Mouse (Mus musculus) G1E (cell line): ENCODE results near the gene Lrmda. TPM values are rescaled to one million over a fixed set of nuclear protein-coding genes. Genes with fewer than 3 reads are reported as not detected.

Experiments used
- ATAC-seq: 2 replicates; pipeline ENCODE4 v1.8.0; 2016; ENCODE audit warnings: mild to moderate bottlenecking; ENCODE audit not compliant: insufficient number of reproducible peaks, poor library complexity, low FRiP score, severe bottlenecking; ENCODE audit errors: extremely low read depth
- DNase-seq: peaks from one replicate; pipeline ENCODE4 v3.0.0; 2012; ENCODE audit warnings: low spot score
- H3K27me3 ChIP-seq: 2 replicates; pipeline ENCODE4 v1.6.1; 2012; ENCODE audit warnings: mild to moderate bottlenecking, low read length, inconsistent platforms; ENCODE audit not compliant: insufficient read depth
- H3K36me3 ChIP-seq: replicated peaks from 2 replicates; pipeline ENCODE3; 2012; ENCODE audit warnings: mild to moderate bottlenecking, inconsistent platforms
- H3K4me1 ChIP-seq: 2 replicates; pipeline ENCODE4 v1.6.1; 2012; ENCODE audit warnings: low read depth, low read length, inconsistent platforms, mixed read lengths; ENCODE audit not compliant: insufficient read depth
- H3K4me3 ChIP-seq: 2 replicates; pipeline ENCODE4 v1.5.1; 2012; ENCODE audit warnings: low read depth, mild to moderate bottlenecking, inconsistent platforms, low read length, moderate library complexity, mixed read lengths
- H3K9me3 ChIP-seq: replicated peaks from 2 replicates; pipeline ENCODE4 v1.6.1; 2012; ENCODE audit warnings: inconsistent platforms
- CTCF ChIP-seq: IDR thresholded peaks from 2 replicates; pipeline ENCODE4 v1.5.1; 2012; ENCODE audit warnings: low read depth, low read length, inconsistent platforms, mixed read lengths
- GATA1 ChIP-seq: IDR thresholded peaks from 2 replicates; pipeline ENCODE4 v1.6.1; 2012; ENCODE audit warnings: borderline replicate concordance, low read length, inconsistent platforms, mixed read lengths
- GATA2 ChIP-seq: IDR thresholded peaks from 2 replicates; pipeline ENCODE4 v1.6.1; 2012; ENCODE audit warnings: low read depth, low read length, inconsistent platforms, borderline replicate concordance
- POLR2AphosphoS5 ChIP-seq: IDR thresholded peaks from 2 replicates; pipeline ENCODE4 v1.6.1; 2012; ENCODE audit warnings: low read depth, low read length, inconsistent platforms; ENCODE audit not compliant: insufficient replicate concordance
- TAL1 ChIP-seq: conservative IDR thresholded peaks from 2 replicates; pipeline ENCODE4 v1.6.1; 2012; ENCODE audit warnings: low read depth, low read length, inconsistent platforms, mixed read lengths
- polyA plus RNA-seq: library from polyadenylated mRNA; stranded (reverse); fragments of >175 nt; gene quantifications from 2 replicates; pipeline ENCODE4 v1.2.3, GENCODE M21; 2012
- total RNA-seq, 2 experiments: library from RNA; stranded (forward) in 1 of 2; stranded (reverse) in 1 of 2; fragments of 200-1000 nt in 1 of 2; fragments of >200 nt in 1 of 2; fragmentation: Nextera tagmentation in 1 of 2; gene quantifications; 2 replicates each; pipeline ENCODE4 v1.2.3; 2014 to 2017

Lrmda gene
- total and polyA plus RNA-seq, 3 experiments: not detected

DNA sequence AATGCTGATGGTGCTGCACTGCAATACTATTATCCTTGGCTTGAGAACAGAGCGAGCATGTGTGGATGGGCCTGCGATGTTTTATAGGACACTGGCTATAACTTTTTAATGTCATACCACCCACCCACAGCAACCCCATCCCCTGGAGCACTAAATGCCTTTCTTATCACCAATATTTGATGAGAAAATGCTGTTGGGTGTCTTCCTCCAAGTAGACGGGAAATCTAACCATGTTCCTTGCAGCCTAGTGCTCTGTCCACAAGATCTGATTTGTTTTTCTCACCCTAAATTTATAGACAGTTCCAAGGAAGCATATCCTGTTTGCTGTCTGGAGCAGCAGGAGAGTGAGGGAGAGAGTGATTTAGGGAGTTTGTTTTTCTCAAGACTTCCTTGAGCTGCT, 738.0 kb downstream of the Lrmda start:
- TF ChIP-seq GATA2: no peak
- TF ChIP-seq TAL1: no peak
- TF ChIP-seq GATA1: no peak
- TF ChIP-seq CTCF: no peak
- TF ChIP-seq POLR2AphosphoS5: no peak
- Histone ChIP-seq H3K9me3 (peaks cover 2% of the 10 kb centered on the region; the same call in 1 of the 2 replicates), H3K36me3 (no peaks in the 10 kb centered on the region), H3K27me3 (no peaks in the 10 kb centered on the region), H3K4me1 (no peaks in the 10 kb centered on the region), H3K4me3 (no peak overlapping the region)
- no peak for ATAC-seq
- DNase-seq: no peak

DNA sequence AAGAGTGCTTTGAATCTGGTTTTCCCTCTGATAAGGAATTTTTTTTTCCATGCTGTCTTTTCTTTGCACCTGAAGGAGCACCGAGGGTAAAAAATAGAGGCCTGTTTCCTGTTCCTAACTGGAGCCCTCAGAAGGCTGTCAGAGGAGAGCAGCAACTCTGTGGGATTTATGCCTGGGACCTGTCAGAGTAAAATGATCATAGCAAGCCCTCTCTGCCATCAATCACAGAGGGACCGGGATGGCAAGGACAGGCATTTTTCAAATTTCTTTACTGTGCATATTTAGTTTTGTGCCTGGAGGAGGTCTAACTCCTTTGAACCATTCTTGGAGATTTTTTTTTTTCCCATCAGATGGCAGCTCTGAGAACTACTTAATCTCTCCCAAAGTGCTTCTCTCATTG, 739.7 kb downstream of the Lrmda start:
- no peaks in the 10 kb centered on the region for H3K36me3 ChIP-seq
- peaks cover 4% of the 10 kb centered on the region; the same call in 1 of the 2 replicates for H3K9me3 ChIP-seq
- TF ChIP-seq TAL1: no peak
- no peak for TF ChIP-seq GATA1
- no peak for TF ChIP-seq CTCF
- no peak for TF ChIP-seq GATA2
- no peak overlapping the region for H3K4me3 ChIP-seq
- H3K4me1 ChIP-seq: no peaks in the 10 kb centered on the region
- ATAC-seq (no peak), DNase-seq (no peak)
- no peaks in the 10 kb centered on the region for H3K27me3 ChIP-seq

DNA sequence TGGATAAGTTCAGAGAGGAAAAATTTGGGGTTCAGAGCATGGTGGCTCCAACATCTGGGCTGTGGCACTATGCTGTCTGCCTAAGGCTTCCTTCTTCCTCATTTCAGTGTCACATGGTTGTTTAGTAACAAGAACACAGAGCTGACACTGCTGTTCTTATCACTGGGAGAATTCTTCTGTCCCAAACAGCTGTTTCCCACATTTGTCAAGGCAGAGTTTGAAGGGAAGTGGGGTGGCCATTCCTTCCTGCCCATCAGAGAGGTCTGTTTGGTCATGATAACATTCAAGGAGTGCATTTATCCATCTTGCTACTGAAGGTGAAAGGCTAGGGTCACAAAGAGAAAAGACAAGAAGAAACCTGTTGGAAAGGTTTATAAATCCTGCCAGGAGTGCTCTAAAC, 740.2 kb downstream of the Lrmda start:
- peaks cover 4% of the 10 kb centered on the region; the same call in 1 of the 2 replicates for H3K9me3 ChIP-seq
- no peak for TF ChIP-seq POLR2AphosphoS5
- TF ChIP-seq TAL1: no peak
- TF ChIP-seq GATA1: no peak
- no peak for TF ChIP-seq CTCF
- no peak for TF ChIP-seq GATA2
- ATAC-seq (no peak), DNase-seq (no peak)
- no peaks in the 10 kb centered on the region for H3K27me3 ChIP-seq
- H3K4me3 ChIP-seq: no peak overlapping the region
- no peaks in the 10 kb centered on the region for H3K4me1 ChIP-seq
- no peaks in the 10 kb centered on the region for H3K36me3 ChIP-seq

DNA sequence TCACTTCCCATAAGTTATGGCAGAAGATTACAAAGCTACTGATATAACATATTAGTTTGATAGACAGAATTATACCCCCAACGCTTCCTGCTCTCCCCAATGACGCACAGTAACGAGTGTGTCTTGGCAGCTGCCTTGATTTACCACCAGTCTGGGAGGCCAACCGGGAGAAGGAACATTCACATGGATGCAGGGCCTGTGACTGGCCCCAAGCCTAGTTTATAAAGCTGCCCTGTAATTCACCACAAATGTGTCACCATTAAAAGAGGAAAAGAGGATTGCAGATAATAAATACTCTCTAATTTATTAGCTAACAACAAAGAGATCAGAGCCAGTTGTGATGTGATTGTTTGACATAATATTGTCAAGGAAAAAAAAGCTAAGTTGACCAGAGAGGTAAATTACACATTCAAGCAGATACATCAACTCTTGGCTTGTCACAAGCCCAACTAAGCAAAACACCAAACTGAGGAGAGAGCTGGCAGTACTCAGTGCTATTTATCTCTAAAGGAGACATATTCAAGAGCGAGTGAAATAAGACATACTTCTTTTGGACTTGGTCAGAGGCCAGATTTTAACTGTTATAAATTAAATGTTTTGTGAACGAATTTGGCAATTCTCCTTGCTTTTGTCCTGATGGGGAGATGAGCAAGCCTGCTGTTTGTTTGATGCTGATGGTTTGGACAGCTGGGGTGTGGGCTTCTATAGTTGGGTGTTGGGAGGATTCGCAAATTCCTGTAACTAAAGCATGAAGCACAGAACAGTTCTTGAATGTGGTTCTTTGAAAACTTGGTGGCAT, 740.9 kb downstream of the Lrmda start:
- no peak for ATAC-seq
- TF ChIP-seq TAL1 (no peak), GATA1 (no peak), GATA2 (no peak), CTCF (no peak), POLR2AphosphoS5 (no peak)
- H3K9me3 ChIP-seq: peaks cover 4% of the 10 kb centered on the region; the same call in 1 of the 2 replicates

DNA sequence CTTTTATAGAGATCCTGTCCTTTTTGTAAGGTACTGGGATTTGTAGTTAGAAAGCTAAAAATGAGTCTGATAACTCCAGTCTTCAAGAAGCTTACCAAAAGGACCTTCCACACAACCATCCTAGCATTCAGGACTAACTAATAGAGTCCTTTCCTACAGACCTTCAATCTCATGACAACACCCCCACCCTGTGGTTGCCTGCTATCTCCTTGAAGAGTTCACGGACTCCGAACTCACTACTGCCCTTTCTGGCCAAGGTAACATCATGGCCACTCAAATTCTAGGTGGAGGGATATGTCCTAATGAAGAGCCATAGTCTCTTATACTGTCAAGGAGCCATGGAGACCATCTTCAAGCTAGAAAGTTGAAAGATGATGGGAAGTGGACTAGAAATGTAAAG, 762.2 kb downstream of the Lrmda start:
- H3K4me1 ChIP-seq: no peaks in the 10 kb centered on the region
- H3K36me3 ChIP-seq: no peaks in the 10 kb centered on the region
- TF ChIP-seq TAL1 (no peak), GATA1 (no peak), GATA2 (no peak), CTCF (no peak), POLR2AphosphoS5 (no peak)
- peaks cover 5% of the 10 kb centered on the region for H3K9me3 ChIP-seq
- H3K27me3 ChIP-seq: no peaks in the 10 kb centered on the region
- no peak for DNase-seq
- no peak for ATAC-seq
- H3K4me3 ChIP-seq: no peak overlapping the region

More for the DNA sequence above, 740.9 kb downstream of the Lrmda start:
- Histone ChIP-seq H3K4me1 (no peaks in the 10 kb centered on the region), H3K36me3 (no peaks in the 10 kb centered on the region), H3K4me3 (no peak overlapping the region), H3K27me3 (no peaks in the 10 kb centered on the region)
- no peak for DNase-seq

DNA sequence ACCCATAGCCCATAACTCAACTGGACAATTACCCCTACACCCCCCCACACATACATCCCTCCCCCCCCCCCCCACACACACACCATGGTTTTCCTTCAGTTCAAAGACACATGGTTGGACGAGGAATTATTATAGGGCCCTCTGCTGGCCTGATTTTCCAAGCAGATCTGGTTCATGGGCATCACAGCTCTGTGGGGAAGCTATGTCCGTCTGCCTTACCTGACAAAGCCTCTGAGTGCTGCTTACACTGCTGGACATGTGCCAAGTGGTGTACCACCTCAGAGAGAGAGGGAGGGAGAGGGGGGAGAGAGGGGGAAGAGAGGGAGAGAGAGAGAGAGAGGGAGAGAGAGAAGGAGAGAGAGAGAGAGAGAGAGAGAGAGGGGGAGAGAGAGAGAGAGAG, 762.9 kb downstream of the Lrmda start:
- Histone ChIP-seq H3K9me3 (peaks cover 5% of the 10 kb centered on the region), H3K36me3 (no peaks in the 10 kb centered on the region), H3K27me3 (no peaks in the 10 kb centered on the region), H3K4me1 (no peaks in the 10 kb centered on the region), H3K4me3 (no peak overlapping the region)
- DNase-seq: no peak
- no peak for TF ChIP-seq GATA1
- TF ChIP-seq TAL1: no peak
- TF ChIP-seq GATA2: no peak
- no peak for TF ChIP-seq POLR2AphosphoS5
- no peak for TF ChIP-seq CTCF
- ATAC-seq: no peak
